In the genomic region with DNA sequence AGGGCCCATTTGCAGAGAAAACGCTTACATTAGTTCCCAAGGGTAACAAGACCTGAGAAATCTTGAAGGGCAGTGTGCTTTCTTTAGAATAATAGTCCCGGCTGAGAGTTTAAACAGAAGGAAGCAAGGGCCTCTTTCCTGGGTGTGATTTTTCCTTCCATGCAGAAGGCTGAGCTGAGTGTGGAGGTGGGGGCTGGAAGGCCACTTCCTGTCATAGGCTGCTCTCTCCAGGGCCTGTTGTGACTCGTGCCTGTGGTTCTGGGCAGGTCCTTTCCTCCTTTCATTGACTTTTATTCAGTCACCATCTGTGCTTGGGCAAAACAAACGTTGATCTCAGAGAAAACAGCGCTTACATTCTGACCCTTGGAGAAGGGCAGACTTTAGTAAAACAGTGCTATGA, we compare ENCODE assay signal across 9 mouse cellular contexts. TPM values are rescaled to one million over a fixed set of nuclear protein-coding genes. Genes with fewer than 3 reads are reported as not detected.
DNase-seq lines count a peak whose midpoint lies in the region; ATAC-seq and TF ChIP-seq lines count a peak whose summit lies in the region.
"Had no signal": no experiment of that assay in that cellular context is flagged by ENCODE, and none has a peak within 500 bp of the region (broad histone marks: within the 10 kb centered on the region; RNA-seq: fewer than 3 reads in every experiment).

No protein-coding gene starts in this region.

- H3K27me3 ChIP-seq in hindbrain, embryonic 11.5 days (ENCODE audit: control insufficient read depth, insufficient read depth, low read length) = no peaks in the 10 kb centered on the region
- H3K27me3 ChIP-seq in limb, embryonic 13.5 days = peaks cover 8% of the 10 kb centered on the region
- H3K27me3 ChIP-seq in midbrain, postnatal 0 days (ENCODE audit: insufficient read depth, low read length) = no peaks in the 10 kb centered on the region; the same call in 1 of the 2 replicates
- H3K27me3 ChIP-seq: Patski had no signal

- no peaks in the 10 kb centered on the region for H3K9me3 ChIP-seq in hindbrain, embryonic 11.5 days (ENCODE audit: control insufficient read depth, low read length)
- H3K9me3 ChIP-seq in limb, embryonic 13.5 days = no peaks in the 10 kb centered on the region
- H3K9me3 ChIP-seq in midbrain, postnatal 0 days (ENCODE audit: low read length) = no peaks in the 10 kb centered on the region

- 41% methylated on average over 5 of the region's 5 CpGs for WGBS in hindbrain, embryonic 11.5 days
- 35% methylated on average over 5 of the region's 5 CpGs for WGBS in limb, embryonic 13.5 days
- 43% methylated on average over 5 of the region's 5 CpGs for WGBS in midbrain, postnatal 0 days

- no peak overlapping the region for H3K27ac ChIP-seq in hindbrain, embryonic 11.5 days (ENCODE audit: low read depth, low read length)
- no peak overlapping the region for H3K27ac ChIP-seq in limb, embryonic 13.5 days
- no peak overlapping the region for H3K27ac ChIP-seq in midbrain, postnatal 0 days (ENCODE audit: low read depth, low read length)

- DNase-seq in gastrocnemius, adult 18-20 months (ENCODE audit: low spot score) = peak; percentile 18
- DNase-seq in gastrocnemius, postnatal 36 days = no peak
- DNase-seq in brain, embryonic 14.5 days (ENCODE audit: low read depth) = peak; percentile 10
- peak; percentile 2 for DNase-seq in hindbrain, embryonic 11.5 days (ENCODE audit: low spot score)
- peak; percentile 1 for DNase-seq in midbrain, postnatal 0 days (ENCODE audit: low spot score)
- no peak for DNase-seq in left cerebral cortex, adult 18-20 months (ENCODE audit: low spot score in 2 of 2)
- no peak for DNase-seq in embryo, embryonic 10 days (ENCODE audit: low spot score)

- no peaks in the 10 kb centered on the region for H3K4me1 ChIP-seq in hindbrain, embryonic 11.5 days (replicated peaks; ENCODE audit: control insufficient read depth, insufficient read depth, low read length)
- H3K4me1 ChIP-seq in limb, embryonic 13.5 days = peaks cover 16% of the 10 kb centered on the region
- no peaks in the 10 kb centered on the region for H3K4me1 ChIP-seq in midbrain, postnatal 0 days (ENCODE audit: insufficient read depth, low read length)

- no peak overlapping the region for H3K9ac ChIP-seq in hindbrain, embryonic 11.5 days (ENCODE audit: low read depth, low read length)
- H3K9ac ChIP-seq in limb, embryonic 13.5 days = no peak overlapping the region
- H3K9ac ChIP-seq in midbrain, postnatal 0 days (replicated peaks; ENCODE audit: low read length, poor library complexity, severe bottlenecking) = no peak overlapping the region

- ATAC-seq in hindbrain, embryonic 11.5 days (ENCODE audit: low FRiP score) = no peak
- 0 out of 2 replicates have a peak, but pooled peaks have one; percentile 30 for ATAC-seq in limb, embryonic 13.5 days (ENCODE audit: low FRiP score, low read depth)
- no peak for ATAC-seq in midbrain, postnatal 0 days (ENCODE audit: low FRiP score)

- no peak for TF ChIP-seq CTCF in brain, embryonic 14.5 days (IDR thresholded peaks at IDR 0.05; ENCODE audit: borderline replicate concordance, extremely low read depth, insufficient read depth, insufficient read length)
- no peak for TF ChIP-seq CTCF in midbrain, postnatal 0 days (IDR thresholded peaks at IDR 0.05)

- H3K4me3 ChIP-seq in hindbrain, embryonic 11.5 days (ENCODE audit: low read depth, low read length) = no peak overlapping the region
- no peak overlapping the region for H3K4me3 ChIP-seq in limb, embryonic 13.5 days
- H3K4me3 ChIP-seq in midbrain, postnatal 0 days (ENCODE audit: low read depth, low read length) = no peak overlapping the region

- no peaks in the 10 kb centered on the region for H3K36me3 ChIP-seq in hindbrain, embryonic 11.5 days (ENCODE audit: control insufficient read depth, insufficient read depth, low read length)
- no peaks in the 10 kb centered on the region for H3K36me3 ChIP-seq in limb, embryonic 13.5 days
- no peaks in the 10 kb centered on the region for H3K36me3 ChIP-seq in midbrain, postnatal 0 days (ENCODE audit: insufficient read depth, low read length)

- TF ChIP-seq POLR2A in brain, embryonic 14.5 days (IDR thresholded peaks at IDR 0.05; ENCODE audit: borderline replicate concordance, extremely low read depth, insufficient read depth, insufficient read length, poor library complexity, severe bottlenecking) = no peak

- intact Hi-C loops in gastrocnemius, postnatal 36 days (cut with DNase I) = loop anchor here (5.0 kb wide), 1 partner anchor 90 kb away; no protein-coding TSS in a partner anchor

- H3K4me2 ChIP-seq in hindbrain, embryonic 11.5 days (replicated peaks; ENCODE audit: low read depth, low read length) = no peak overlapping the region
- H3K4me2 ChIP-seq in limb, embryonic 13.5 days (replicated peaks) = peak overlapping the region; percentile 95
- peak overlapping the region; percentile 74; the same call in 1 of the 2 replicates for H3K4me2 ChIP-seq in midbrain, postnatal 0 days (ENCODE audit: low read depth, low read length, poor library complexity, severe bottlenecking)

RNA-seq across cellular contexts. Expression of a gene that starts 1.2 kb away (rescaled TPM):
- total RNA-seq in gastrocnemius, adult 18-20 months (2021) = 10 to 100 TPM; 13.7 to 22.1 TPM
- total RNA-seq in gastrocnemius, postnatal 36 days (2021) = 10 to 100 TPM; 17.5 to 20.3 TPM
- polyA plus RNA-seq in brain, embryonic 14.5 days (2012; rRNA removed) = 5.8 and 6.0 TPM in 2 replicates
- 7.3 and 8.4 TPM in 2 replicates for polyA plus RNA-seq in hindbrain, embryonic 11.5 days (2014; fragmentation: Nextera tagmentation; extraction: Ambion mirVana)
- polyA plus RNA-seq in limb, embryonic 13.5 days (2015; fragmentation: Nextera tagmentation; extraction: Ambion mirVana) = 11.0 and 11.8 TPM in 2 replicates
- 16.3 and 18.6 TPM in 2 replicates for total RNA-seq in midbrain, postnatal 0 days (2014; rRNA removed)
- polyA plus RNA-seq in midbrain, postnatal 0 days (2015; fragmentation: Nextera tagmentation; extraction: Ambion mirVana) = 17.0 and 19.2 TPM in 2 replicates
- total RNA-seq in left cerebral cortex, adult 18-20 months (2021) = 10 to 100 TPM; 32.2 to 36.7 TPM

RNA-seq across cellular contexts. Expression of a gene that starts 24.0 kb away (rescaled TPM):
- 100 to 1,000 TPM; 102 to 138 TPM for total RNA-seq in gastrocnemius, adult 18-20 months (2021)
- total RNA-seq in gastrocnemius, postnatal 36 days (2021) = 100 to 1,000 TPM; 116 to 122 TPM
- polyA plus RNA-seq in brain, embryonic 14.5 days (2012; rRNA removed) = 17.6 and 25.1 TPM in 2 replicates
- 11.6 and 15.4 TPM in 2 replicates for polyA plus RNA-seq in hindbrain, embryonic 11.5 days (2014; fragmentation: Nextera tagmentation; extraction: Ambion mirVana)
- polyA plus RNA-seq in limb, embryonic 13.5 days (2015; fragmentation: Nextera tagmentation; extraction: Ambion mirVana) = 73.2 and 76.4 TPM in 2 replicates
- 34.9 and 37.4 TPM in 2 replicates for total RNA-seq in midbrain, postnatal 0 days (2014; rRNA removed)
- polyA plus RNA-seq in midbrain, postnatal 0 days (2015; fragmentation: Nextera tagmentation; extraction: Ambion mirVana) = 19.4 and 19.5 TPM in 2 replicates
- total RNA-seq in left cerebral cortex, adult 18-20 months (2021) = 10 to 100 TPM; 17.4 to 19.3 TPM

Comparison
In these comparisons a context has a peak if more than half of its experiments do, and no peak if none do; other contexts are left out.
1. DNase-seq: peak in gastrocnemius, adult 18-20 months (single experiment), brain, embryonic 14.5 days (single experiment), hindbrain, embryonic 11.5 days (single experiment) and midbrain, postnatal 0 days (single experiment); none in gastrocnemius, postnatal 36 days (0 of 2), left cerebral cortex, adult 18-20 months (0 of 2) and embryo, embryonic 10 days (single experiment).